Mouse (Mus musculus): ENCODE data around the gene Tepp.

Gene Tepp

DNA sequence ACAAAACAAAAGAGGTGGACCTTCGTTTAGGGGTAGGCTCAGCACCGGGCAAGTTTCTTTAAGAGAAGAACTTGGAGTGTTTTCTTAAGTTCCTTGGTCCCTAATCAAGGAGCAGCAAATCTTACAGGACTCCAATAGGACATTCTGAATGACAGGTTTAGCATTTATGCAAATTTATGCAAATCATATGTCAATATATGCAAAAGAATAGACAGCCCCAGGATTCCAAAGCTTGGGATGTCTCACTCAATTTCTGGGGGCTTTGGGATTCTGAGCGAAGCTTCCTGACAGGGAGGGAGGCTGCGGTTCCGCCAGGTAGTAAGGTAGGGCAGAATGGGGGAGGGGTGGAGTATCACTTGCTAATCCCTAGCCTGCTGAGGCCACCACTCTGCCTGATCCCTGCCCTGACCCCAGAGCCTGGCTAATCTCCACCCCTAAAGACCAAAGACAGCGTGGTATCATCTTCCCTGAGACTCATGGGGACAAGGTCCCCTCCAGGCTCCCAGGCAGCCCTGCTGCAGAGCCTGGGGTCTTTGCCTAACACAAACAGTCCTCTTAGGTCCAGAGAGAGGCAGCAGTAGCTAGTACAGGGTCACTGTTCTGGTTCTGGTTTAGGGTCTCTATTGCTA is at the start of gene Tepp:
Tepp (plus strand) TSS at position 225 of the 629 bp plus-strand sequence.
- in situ Hi-C loops (cut with MboI, MseI) = no loop called here

- in situ Hi-C loops (cut with MboI, MseI) = no loop called here
Observed at GRCm38 (mm10) chr8:95262181-95262580, 48.2 kb upstream of the Tepp start.

DNA sequence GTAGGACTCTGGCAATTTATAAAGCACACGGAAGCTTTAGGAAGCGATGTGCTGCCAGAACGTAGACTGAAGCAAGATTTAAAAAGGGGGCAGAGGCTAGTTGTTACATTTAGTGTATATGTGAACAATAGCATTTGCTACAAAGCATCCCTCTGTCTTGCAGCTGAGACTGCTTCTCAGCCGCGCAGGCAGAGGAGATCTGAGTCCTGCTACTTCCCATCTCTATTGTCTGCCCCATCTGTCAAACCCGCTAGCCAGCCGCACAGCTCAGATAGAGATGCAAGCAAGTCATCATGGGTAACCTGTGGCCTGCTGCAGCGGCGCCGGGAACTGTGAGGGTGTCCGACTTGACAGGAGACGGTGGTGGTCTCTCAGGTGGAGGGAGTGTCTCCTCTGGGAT is 39.9 kb upstream of the Tepp start:
- in situ Hi-C loops (cut with MboI, MseI) = no loop called here

GRCm38 (mm10) chr8:95271841-95272240 is 38.5 kb upstream of the Tepp start:
- in situ Hi-C loops (cut with MboI, MseI) = no loop called here

DNA sequence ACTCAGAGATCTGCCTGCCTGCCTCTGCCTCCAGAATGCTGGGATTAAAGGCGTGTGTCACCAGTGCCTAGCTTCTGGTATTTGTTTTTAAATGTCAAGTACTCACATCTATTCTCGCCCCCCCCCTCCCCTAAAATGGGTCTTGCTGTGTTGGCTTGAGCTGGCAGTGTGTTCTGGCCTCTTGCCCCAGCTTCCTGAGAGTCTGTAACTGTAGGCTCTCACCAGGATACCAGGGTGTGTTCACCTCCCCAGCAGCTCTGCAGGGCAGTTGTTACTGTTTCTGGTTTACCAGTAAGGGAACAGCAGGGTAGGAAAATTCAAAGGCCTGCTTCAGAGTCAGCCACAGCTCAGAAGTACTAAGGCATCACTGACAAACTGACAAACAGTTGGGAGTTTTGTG is 37.5 kb upstream of the Tepp start:
- in situ Hi-C loops (cut with MboI, MseI) = no loop called here

- in situ Hi-C loops (cut with MboI, MseI) = no loop called here
Observed at GRCm38 (mm10) chr8:95281493-95281892, 28.9 kb upstream of the Tepp start.

DNA sequence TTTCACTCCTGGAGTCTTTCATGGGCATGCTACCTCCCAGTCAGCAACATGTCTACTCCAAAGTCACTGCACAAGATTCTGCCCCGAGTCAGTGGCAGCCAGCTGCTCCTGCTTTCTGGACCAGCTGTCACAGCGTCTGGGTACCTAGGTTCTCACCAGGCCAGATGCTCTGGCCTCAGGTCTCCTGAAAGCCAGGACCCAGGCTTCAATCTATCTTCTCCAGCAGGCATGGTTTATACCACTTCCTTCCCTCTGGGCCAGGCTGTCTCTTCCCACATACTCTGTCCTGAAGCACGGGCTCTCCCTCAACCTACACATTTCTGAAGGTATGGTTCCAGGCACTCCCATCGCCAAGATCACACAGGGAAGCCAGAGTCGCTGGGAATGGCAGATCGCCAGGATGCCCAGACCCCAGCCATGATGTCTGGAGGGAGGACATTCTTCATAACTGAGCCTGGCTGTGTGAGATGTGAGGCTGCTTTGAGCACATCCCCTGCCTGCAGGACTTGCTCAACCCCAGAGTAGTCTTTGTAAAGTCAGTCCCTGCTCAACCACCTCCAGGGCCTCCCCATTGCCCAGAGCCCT is 21.2 kb upstream of the Tepp start:
- in situ Hi-C loops (cut with MboI, MseI) = no loop called here

DNA sequence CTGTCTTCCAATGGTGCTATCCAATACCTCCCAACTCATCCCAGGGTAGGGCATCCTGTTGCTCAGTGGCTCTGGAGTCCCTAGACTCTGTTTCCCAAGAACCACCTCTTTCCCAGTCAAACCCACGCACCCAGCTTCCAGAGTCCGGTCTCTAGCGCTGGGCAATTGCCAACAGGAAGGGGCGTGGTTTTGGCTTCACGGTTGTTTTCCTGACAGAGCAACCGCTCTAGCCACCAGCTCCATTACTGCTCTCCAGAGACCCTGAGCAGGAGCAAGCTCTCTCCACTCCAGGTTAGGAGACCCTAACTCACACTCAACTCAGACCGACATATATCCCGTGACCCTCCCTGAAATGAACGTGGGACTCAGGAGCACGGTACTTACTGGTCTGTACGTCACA is 17.2 kb upstream of the Tepp start:
- in situ Hi-C loops (cut with MboI, MseI) = no loop called here

GRCm38 (mm10) chr8:95293891-95294290 is 16.5 kb upstream of the Tepp start:
- in situ Hi-C loops (cut with MboI, MseI) = no loop called here

- in situ Hi-C loops (cut with MboI, MseI) = no loop called here
Observed at GRCm38 (mm10) chr8:95302410-95302809, 8.0 kb upstream of the Tepp start.

- in situ Hi-C loops (cut with MboI, MseI) = loop anchor here (5.0 kb wide), 1 partner anchor 48 kb away; no protein-coding TSS in a partner anchor
Observed at GRCm38 (mm10) chr8:95305526-95305925, 4.8 kb upstream of the Tepp start.

DNA sequence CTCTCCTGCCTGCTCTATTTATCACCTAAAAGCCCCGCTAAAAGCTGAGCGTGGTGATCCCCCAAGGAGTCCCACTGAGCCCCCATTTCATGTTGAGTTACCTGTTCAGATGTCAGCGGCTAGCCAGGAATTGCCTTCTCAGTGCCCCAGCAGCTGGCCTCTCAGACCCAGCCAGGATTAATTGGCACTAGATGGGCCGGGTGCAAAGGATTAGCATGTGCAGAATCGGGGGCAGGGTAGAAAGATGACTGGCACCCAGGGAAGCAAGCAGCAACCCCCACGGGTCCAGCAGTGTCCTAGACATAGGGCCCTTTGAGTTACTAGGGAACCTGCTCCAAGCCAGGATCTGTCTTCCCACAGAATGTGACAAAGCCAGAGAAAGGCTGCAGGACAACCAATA is 3.9 kb upstream of the Tepp start, which contains the start of gene Cngb1:
Cngb1 (minus strand) TSS at position 155 of the 400 bp plus-strand sequence.
- in situ Hi-C loops (cut with MboI, MseI) = loop anchor here (5.0 kb wide), 1 partner anchor 49 kb away; no protein-coding TSS in a partner anchor

- in situ Hi-C loops (cut with MboI, MseI) = no loop called here
Observed at GRCm38 (mm10) chr8:95312836-95313235, 2.5 kb downstream of the Tepp start.

GRCm38 (mm10) chr8:95313857-95314256 is 3.5 kb downstream of the Tepp start:
- in situ Hi-C loops (cut with MboI, MseI) = no loop called here

DNA sequence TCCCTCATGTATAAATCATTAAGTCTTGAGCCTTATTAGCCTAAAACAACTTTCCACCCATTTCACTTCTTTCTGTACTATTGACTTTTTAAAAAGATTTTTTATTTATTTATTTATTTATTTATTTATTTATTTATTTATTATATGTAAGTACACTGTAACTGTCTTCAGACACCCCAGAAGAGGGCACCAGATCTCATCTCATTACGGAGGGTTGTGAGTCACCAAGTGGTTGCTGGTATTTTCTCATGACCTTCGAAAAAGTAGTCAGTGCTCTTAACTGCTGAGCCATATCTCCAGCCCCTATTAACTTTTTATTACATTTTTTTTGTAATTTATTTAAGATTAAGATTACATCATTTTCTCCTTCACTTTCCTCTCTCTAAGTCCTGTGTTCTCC is 4.3 kb downstream of the Tepp start:
- in situ Hi-C loops (cut with MboI, MseI) = no loop called here

DNA sequence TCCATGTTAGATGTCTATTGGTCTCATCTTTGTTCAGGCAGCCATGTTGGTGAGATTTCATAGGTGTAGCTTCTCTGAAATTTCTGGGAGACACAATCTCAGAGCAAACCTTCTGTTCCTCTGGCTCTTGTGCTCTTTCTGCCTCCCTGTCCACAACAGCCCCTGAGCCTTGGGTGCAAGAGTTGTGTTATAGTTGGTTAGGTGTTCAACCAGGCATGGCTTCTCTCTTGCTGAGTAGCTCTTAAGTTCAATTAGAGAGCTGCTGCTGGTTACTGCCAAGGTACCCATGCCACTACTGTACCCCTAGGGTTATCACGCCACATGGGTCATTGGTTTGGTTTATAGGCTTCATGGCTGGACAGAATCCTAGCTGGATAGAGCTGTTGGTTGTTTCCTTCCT is 5.0 kb downstream of the Tepp start:
- in situ Hi-C loops (cut with MboI, MseI) = no loop called here

GRCm38 (mm10) chr8:95320224-95321139 is 10.1 kb downstream of the Tepp start:
- in situ Hi-C loops (cut with MboI, MseI) = no loop called here

- in situ Hi-C loops (cut with MboI, MseI) = no loop called here
Observed at GRCm38 (mm10) chr8:95323201-95323600, 12.8 kb downstream of the Tepp start.

DNA sequence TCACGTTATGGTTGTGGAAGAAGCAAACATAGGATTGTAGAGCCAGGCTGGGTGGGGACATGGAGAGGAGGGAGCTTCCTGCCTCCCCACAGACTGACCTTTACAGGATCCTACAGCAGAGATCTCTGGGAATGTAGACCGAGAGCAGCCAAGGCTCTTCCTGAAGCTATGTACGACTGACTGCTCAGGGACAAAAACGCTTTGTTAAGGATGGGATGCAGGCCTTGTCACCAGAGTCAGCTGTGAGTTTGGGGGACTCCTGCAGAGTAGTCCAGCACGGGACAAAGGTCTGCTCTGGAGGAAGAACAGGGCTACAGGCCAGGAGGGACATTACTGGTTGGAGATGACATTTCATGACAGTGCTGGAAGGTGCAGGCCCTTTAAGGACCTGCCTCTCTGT is 14.3 kb downstream of the Tepp start:
- in situ Hi-C loops (cut with MboI, MseI) = no loop called here

GRCm38 (mm10) chr8:95326822-95327221 is 16.5 kb downstream of the Tepp start:
- in situ Hi-C loops (cut with MboI, MseI) = no loop called here

DNA sequence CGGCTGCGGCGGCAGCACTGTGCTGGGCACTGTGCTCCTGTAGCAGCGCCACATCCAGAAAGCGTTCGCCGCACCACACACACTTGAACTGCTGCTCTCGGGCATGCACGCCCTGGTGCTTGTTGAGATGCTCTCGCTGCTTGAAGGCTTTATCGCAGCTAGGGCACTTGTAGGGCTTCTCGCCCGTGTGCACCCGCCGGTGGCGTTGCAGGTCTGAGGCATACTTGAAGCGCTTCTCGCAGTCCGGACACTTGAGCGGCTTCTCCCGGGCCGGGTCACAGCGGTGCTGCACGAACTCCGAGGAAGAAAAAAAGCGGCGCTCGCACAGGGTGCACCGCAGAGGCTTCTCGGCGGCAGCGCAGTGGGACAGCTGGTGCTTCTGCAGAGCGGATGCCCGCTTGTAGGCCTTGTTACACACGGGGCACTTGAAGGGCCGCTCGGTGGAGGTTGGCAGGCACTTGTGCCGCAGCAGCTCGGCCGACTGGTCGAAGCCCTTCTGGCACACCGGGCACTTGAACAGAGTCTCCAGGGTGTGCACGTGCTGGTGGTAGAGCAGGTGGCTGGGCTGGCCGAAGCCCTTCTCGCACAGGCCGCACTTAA is 17.6 kb downstream of the Tepp start:
- in situ Hi-C loops (cut with MboI, MseI) = no loop called here

GRCm38 (mm10) chr8:95330367-95330766 is 20.0 kb downstream of the Tepp start:
- in situ Hi-C loops (cut with MboI, MseI) = loop anchor here (5.0 to 10.0 kb wide), 2 partner anchors 78 to 94 kb away; no protein-coding TSS in a partner anchor

All from T-helper 1 cell (primary cell).